Mouse (Mus musculus) ovary, adult 18-20 months (tissue): ENCODE measurements at regions not wholly inside any gene's neighbourhood (a gene's known extent, or its start where the extent isn't known, plus 50 kb on each side); places are given as distances from the start of the nearest gene placed in this dataset.

Experiments
- DNase-seq: peaks from one replicate; pipeline ENCODE4 v3.0.0; 2022; ENCODE audit warnings: low spot score, mixed read lengths

DNA sequence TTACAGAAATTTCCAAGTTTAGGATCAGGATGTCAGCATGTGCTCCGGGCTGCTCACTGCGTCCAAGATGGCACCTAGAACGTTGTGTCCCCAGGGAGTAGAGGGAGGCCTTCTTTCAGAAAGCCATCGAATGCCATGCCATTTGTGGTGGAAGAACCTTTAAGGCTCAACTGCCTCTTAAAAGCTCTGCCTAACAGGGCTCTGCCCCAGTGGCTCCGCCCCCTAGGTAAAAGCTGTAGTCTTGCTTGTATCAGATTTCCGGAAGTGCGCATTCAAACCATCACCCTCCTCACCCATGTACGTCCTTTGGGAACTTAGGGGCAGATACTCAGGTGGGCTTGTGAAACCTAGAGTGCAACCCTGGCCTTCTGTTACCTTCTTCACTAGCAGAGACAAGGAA is 54.0 kb upstream of the Psmd7 start:
- no peak for DNase-seq

DNA sequence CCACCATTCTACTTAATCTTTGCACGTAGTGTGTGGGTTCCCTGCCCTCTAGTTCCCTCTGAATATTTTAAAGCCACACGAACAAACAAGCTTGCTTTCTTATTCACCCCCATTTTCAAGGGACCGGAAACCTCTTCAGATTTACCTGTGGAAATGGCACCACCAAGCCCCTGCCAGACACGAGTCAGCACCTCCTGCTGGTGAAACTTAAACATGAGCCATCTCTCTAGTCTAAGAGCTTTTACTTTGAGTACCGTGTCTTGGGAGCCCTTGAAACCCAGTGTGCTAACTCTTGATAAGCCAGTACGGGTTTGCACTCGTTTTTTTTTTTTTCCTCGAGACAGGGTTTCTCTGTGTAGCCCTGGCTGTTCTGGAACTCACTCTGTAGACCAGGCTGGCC is 59.7 kb upstream of the Psmd7 start:
- DNase-seq: no peak

DNA sequence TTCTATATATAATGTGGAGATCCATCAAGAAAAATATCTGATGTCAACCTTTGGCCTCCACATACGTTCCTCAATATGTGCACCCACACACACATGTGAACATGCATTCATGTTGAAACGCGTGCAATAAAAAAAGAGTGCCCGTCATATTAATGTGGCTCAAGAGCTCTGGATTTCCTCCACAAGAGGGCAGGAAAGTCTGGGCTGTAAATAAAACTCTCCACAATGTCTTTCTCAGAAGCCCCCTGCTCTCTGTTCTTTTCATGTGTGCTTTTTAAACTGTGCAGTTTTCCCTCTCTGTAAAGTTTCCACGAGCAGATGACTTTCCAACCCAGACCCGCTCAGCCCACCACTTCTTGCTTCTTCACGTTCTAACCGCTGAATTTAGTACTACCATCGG is 62.0 kb upstream of the Psmd7 start:
- no peak for DNase-seq

DNA sequence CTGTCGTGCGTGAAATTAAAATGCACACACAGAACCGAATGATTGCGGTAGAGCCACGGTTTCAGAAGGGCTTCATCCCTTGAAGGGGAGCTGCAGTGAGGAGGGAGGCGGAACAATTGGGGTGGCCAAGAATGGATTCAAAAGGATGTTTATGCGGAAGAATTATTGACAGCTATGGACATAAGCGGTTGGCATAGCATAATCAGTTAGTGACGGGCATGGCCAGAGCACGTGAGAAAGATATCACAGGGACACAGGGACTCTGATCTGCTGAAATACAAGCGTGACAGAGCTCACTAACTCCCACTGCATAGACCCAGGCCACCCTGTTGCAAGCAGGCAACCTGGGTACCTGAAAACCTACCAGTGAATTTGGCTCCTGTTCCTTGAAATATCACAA is 63.2 kb upstream of the Psmd7 start:
- no peak for DNase-seq

DNA sequence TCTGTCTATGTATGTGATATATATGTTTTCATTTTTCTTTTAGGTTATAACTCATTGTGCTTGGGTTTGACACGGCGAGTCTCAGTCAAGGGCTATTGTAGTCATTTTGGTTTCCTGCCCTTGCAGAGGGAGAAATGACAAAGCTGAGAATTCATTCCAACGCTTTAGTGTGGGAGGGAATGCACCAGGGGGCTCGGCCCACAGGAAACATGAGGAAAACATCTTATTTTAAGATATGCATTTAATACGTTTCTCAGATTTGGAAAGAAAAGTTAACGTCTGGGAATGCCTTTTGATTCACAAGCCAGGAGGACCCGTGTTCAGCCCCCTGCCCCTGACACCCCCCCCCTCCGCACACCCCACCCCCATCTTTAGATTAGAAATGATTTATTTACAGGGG is 64.0 kb upstream of the Psmd7 start:
- no peak for DNase-seq

DNA sequence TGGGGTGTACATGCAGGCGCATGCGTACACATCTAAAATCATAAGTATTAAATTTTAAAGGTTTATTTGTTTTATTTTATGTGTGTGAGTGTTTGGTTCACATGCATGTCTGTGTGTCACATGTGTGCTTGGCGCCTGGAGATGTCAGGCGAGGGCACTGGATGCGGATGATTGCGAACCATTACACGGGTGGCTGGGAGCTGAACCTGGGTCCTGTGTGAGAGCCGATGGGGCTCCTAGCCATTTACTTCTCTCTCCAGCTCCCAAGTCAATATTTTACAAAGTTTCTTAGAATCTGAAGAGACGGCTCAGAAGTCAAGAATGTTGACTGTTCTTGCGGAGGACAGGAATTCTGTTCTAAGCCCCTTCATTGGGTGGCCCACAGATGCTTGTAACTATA is 65.4 kb upstream of the Psmd7 start:
- no peak for DNase-seq

DNA sequence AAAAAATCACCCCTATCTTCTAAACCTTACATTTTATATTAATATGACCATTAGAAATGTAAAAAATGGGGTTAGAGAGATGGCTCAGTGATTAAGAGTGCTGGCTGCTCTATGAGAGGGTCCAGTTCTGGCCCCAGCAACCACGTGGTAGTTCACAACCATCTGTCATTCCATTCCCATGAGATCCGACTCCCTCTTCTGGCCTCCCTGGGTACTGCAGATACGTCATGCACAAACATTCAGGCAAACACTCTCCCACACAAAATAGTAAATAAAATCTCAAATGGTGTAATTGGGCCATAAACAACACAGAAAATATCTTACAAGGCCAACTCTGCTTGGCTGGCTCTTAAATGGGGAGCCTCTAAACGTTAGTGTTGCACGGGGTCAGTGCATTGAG is 68.4 kb upstream of the Psmd7 start:
- DNase-seq: no peak

DNA sequence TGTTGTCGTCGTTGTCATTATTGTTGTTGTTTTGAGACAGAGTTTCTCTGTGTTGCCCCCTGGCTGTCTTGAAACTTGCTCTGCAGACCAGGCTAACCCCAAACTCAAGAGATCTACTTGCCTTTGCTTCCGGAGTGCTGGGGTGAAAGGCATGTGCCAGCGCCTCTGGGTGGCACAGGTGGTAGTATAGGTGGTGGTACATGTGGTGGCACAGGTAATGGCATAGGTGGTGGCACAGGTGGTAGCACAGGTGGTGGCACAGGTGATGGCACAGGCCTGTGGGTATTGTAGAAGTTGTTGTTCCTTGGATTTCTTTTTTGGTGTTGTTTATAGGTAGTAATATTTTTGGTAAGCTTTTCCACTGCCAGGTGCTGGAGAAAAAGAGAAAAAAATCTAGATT is 69.5 kb upstream of the Psmd7 start:
- no peak for DNase-seq

DNA sequence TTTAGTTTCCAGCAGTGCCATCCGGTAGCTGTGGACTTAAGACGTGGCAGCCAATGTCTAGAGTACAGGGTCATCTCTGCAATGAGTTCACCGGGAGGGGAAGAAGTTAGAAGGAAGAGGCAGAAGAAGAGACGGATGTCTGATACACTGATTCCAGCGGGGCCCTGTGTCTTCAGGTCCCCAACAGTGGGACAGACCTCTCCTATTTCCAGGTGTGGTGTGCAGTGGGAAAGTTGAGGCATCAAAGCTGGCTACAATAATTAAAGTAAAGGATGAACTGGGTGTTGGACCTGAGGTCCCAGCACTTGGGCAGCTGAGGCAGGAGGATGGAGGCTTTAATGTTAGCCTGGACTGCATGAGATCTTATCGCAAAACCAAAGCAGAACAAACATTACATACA is 70.1 kb upstream of the Psmd7 start:
- no peak for DNase-seq

DNA sequence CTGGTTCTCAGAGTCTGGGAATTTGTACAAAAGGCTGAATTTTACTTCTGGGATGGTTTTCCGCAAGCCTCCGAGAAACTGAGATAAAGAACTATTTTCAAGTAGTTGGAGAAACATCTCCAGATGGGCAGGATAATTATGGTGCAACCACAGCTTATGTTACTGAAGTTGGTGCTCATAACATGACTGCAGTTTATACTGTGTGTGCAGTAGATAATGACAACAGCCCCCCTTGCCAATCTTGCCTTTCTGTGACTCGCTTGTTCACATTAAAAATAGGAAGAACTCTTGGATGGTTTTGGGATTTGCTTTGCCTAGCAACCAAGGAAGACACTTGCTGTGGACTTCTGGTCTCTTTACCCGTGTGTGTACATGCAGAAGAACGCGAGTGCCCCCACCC is 72.4 kb upstream of the Psmd7 start:
- DNase-seq: no peak

DNA sequence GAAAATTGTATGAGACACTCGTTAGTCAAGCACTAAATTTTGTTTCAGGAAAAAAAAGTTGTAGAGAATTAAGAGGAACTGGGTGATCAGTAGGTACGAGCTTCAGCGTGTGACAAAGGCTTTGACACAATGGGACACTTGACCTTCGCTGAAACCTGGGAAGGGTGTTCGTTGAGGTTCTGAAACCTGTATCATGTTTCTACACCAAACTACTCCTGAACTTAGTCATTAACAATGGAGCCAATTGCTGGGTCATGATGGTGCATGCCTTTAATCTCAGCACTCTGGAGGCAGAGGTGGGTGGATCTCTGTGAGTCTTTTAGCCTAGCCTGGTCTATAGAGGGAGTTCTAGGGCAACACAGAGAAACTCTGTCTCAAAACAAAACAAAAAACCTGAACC is 81.3 kb upstream of the Psmd7 start:
- no peak for DNase-seq

DNA sequence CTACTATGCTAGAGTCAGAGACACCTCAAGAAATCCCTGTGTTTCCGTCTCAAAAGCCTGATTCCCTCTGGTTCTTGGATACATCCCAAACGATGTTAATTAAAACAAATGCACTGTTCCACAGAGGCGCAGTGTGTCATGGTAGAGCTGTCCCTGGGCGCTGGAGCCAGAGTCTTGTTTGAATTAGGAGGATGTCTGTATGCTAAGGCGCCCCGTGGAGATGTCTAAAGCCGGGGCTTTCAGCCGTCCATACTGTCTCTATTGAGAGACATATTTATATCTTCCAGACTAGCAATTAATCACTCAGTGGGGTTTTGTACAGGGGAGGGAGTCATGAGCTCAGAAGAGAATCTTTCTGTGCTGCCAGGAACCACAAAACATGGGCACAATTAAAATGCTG is 83.2 kb upstream of the Psmd7 start:
- no peak for DNase-seq

DNA sequence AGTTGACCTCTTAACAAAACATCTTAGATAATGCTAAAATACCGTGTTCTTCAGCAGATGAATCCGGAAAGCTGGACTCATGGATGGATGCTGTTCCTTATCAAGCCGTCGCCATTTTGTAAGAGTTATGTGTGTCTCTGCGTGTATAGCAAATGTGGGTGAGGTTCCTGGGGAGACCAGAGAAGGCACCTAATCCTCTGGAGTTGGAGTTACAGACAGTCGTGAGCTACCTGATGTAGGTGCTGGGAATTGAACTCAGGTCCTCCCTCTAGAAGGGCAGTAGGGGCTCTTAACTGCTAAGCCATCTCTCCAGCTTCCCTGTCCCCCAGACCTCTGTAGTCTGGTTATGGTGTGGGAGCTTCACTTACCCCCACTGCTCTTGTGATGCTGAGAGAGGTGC is 84.4 kb upstream of the Psmd7 start:
- no peak for DNase-seq

DNA sequence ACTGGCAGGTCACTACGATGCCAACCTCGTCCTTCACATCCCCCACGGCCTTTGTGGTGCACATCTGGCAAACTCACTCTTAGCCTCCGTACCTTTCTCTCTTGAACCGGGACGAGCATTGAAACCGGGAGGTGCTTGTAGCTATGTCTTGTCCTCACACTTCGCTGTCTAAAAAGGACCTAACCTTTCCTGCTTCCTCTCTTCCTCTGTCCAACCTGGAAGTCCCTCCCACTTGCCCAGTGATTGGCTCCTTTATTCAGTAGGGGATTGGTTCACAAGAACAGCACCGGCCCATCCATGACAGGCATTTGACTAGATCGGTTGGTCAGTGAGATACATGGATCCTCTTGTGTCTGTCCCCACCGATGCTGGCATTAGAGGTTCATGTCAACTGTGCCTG is 93.8 kb upstream of the Psmd7 start:
- DNase-seq: no peak

DNA sequence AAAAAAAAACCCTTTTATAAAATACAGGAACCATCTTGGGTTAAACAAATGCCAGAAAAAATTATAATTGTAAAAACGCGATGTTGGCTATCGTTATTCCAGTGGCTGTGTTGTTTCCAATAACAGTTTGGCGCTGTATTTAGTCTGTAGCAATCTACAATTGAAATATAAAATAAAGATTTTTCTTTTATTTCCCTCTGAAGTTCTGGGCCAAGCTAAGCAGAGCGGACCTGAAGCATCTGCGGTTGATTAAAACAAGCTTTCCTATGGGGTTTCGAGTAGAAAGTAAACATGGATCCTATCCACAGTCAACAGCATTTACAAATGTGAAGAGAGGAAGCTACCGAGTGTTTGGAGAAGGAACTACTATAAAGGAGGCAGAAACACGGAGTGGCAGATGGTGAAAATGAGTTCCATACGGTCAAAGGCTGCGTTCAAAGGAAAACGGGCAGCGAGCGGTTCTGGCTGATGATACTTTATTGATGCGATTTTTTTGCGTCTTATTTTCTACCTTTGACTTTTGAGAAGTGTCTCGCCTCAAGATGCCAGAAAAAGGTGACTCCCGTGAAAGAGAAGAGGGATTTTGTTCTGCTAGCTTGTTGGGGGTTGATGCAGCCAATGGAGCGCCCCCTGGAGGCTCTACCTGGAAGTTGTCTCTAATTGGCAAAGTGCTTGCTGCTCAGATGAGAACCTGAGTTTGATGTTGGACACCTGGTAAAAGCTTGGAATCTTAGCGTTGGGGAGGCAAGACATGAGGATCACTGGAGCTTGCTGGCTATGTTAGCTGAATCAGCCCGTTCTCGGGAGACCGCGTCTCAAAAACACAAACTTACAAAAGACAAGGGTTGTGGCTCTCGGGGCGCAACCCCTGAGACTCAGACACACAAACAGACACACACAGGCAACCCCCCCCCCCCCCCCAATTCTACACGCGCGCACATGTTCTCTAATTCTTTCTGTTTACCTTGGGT is 96.7 kb upstream of the Psmd7 start:
- DNase-seq: no peak

DNA sequence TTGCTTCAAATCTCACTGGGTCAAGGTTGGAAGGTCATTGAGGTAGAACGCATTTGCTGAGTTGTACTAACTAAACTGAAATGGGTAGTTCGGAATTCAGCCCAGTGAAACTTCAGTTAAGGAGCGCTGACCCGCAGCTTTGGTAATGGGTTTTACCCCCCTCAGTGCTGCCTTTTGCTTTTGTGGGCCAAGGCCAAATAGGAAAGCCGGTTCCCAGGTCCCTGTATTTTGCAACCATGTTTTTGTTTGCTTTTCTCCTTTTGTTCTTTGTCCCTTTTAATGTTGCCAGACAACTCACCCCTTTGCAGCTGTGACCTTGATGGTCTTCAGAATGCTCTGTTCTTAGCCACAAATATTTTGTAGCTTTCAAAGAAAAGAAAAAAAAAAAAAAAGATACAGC is 98.7 kb upstream of the Psmd7 start:
- peak; percentile 10 for DNase-seq

DNA sequence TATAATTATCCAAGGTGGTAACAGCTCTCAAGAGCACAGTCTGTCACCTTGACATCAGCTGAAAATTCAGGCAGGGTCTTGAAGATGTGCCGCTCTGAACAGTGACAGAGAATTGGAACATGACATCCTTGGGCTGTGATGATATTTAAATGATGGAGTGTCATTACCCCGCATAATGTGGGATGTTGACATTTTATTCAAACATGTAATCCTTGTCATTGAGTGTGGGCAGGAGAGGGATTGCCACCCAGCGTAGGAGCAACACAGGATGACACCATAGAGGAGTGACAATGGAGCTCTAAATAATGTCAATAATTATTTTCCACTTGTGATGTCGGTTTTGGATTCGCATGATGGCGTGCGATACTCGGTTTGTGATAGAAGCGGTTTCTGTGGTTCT is 99.3 kb upstream of the Psmd7 start:
- no peak for DNase-seq

DNA sequence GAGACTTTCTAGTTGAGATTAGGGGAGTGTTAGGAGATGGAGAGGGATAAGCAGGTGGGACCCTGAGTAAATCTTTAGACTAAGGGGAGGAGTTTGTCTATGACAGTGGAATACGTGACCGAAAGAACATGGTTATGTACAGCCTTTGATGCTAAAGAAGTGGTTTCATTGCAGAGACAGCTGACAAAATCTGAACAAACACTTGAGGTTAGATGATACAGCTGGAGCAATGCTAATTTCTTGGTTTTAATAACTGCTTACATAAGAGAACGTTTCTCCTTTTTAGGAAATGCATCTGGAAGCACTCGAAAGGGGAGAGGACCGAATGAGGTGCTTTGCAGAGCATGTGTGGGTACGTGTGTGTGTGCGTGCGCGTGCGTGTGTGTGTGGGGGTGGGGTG is 100.8 kb upstream of the Psmd7 start:
- DNase-seq: no peak

DNA sequence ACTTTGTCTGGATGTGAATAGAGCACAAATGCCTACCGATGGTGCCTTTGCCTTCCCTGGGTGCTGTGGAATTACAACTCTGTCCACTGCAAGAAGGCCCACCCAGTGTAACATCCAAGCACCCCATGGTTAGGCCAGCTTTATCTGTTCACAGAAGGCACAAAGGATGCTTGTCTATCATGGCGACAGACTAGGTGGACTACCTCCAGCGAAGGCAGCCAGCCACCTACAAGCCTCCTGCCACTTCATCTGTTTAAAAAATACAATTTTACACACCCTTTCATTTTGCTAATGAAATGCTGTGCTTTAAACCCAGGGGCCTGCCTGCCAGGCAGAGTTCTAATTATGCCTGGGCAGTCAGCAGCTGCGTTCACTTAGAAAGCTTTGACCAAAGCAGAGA is 103.0 kb upstream of the Psmd7 start:
- DNase-seq: no peak

DNA sequence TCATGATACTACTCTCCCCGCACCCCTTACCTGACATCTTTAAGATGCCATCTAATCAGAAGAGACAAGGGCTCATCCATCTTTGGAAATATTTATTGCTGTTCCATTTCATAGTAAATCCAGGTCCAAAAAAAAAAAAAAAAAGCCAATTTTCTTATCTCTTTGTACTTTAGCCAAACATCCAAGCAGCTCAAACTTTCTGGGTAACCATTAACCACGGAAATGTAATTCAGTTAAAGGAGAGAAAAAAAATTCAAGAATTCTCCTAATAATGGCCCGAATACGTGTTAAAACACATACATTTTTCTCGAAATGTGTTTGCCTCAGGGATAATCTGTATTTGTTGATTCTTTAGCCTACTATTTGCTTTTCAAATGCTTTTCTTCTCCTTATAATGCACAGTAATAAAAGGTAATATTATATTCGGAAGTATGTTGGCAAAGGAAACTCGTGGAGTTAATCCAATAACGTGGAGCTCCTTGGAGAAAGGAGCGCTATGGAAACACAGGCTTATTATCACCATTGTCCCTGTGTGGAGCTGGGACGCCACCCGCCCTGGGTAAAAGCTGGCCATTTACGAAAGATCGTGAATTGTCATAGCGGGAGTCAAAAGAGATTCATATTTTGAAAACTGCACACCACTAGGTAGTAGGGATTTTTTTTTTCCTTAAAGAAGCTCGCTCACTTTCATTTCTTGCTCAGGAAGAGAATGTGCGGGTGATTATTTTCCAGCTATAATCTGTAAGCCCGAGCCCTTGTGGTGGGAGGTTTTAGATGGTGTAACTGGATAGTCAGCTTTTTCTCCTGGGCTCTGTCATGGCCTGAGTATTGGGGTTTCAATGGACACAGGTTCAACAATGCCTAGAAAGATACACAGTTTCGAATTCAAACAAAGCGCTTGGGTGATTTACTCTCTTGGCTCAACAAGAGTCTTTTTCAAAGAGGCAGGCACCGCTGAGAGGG is 108.4 kb upstream of the Psmd7 start:
- no peak for DNase-seq

DNA sequence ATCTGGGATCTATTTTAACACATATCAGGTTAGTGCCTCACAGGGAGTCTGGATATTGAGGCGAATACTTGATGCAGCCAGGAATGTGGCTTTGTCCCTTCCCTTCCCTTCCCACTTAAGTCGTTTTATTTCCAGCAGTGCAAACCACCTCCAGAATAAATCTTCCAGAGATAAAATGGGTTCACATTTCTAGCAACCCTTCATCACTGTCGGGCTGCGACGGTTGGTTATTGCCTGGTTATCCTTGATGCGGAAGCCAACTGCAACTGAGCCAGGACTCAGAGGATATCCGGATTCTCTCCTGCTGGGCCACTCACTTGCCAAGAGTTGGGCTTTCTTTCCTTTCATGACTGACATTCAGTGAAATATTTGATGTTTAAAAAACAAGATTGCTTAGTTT is 111.0 kb upstream of the Psmd7 start:
- DNase-seq: no peak

DNA sequence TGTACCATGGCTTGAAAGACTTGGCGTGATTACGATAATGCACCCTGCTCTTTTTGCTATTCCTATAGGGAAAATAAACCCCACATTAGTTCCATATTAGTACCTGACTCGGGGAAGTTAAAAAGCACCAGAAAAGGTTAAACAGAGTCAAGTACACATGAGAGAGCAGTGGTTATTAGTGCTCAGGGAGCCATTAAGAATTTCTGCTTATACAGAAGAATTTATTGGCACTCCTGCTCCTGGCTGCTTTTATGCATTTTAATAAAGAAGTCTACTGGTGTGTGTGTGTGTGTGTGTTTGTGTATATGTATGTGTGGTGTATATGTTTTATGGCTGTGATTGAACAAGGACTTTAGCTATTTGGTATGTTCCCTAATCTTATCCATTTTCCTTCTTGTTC is 111.5 kb upstream of the Psmd7 start:
- DNase-seq: no peak

DNA sequence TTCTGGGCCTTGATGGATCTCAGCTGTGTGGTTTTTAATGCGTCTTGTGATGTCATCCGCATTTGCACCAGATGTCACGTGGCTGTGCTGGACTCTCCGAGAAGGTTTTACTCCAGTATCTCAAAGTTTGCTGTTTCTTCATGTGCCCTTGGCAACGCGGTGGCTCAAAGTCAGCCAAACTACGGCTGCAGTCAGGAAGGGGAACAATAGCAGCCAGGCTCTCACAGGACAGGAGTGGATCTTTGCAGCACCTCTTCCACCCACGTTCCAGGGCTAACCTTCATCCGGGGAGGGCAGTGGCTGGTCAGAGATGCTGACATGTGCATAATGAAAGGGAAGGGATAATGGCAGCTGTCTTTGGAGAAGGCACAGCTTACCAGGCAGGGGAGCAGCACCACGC is 127.6 kb upstream of the Psmd7 start:
- no peak for DNase-seq
